In genomic region chr4:47630006-47630405, GRCm38 (mm10) we compare ENCODE assay signal across 26 mouse cellular contexts.
DNase-seq lines count a peak whose midpoint lies in the region; ATAC-seq lines count a peak whose summit lies in the region.
"Had no signal": no experiment of that assay in that cellular context is flagged by ENCODE, and none has a peak within 500 bp of the region (broad histone marks: within the 10 kb centered on the region; RNA-seq: fewer than 3 reads in every experiment).

No protein-coding gene starts in this region.

- H3K9ac ChIP-seq in kidney, embryonic 16.5 days (replicated peaks; ENCODE audit: low read length), result no peak overlapping the region
- no peak overlapping the region for H3K9ac ChIP-seq in forebrain, embryonic 16.5 days (replicated peaks; ENCODE audit: low read depth, low read length)
- H3K9ac ChIP-seq: embryonic facial prominence, embryonic 12.5 days; hindbrain, embryonic 14.5 days; liver, embryonic 12.5 days; liver, postnatal 0 days; neural tube, embryonic 13.5 days had no signal

- peak; percentile 5 for DNase-seq in kidney, adult 9 months
- peak; percentile 3 for DNase-seq in lung, postnatal 10 days
- no peak for DNase-seq in lung, postnatal 4 days
- DNase-seq in induced T-regulatory cell, adult 2 months (ENCODE audit: low read depth), result peak; percentile 27
- DNase-seq in layer of hippocampus, postnatal 25 days (ENCODE audit: extremely low spot score in 1 of 2, low spot score in 1 of 2), result no peak
- DNase-seq: adrenal gland, adult 8-10 months; cerebellum, adult 8-10 months; cerebellum, postnatal 36 days; gastrocnemius, postnatal 25 days; heart, adult 18-20 months; heart, postnatal 4 days; kidney, postnatal 25 days; left cerebral cortex, postnatal 4 days; liver, postnatal 0 days had no signal

- H3K27ac ChIP-seq in kidney, embryonic 16.5 days (ENCODE audit: low read length), result no peak overlapping the region
- H3K27ac ChIP-seq in forebrain, embryonic 16.5 days (ENCODE audit: low read length), result no peak overlapping the region
- H3K27ac ChIP-seq: embryonic facial prominence, embryonic 12.5 days; hindbrain, embryonic 14.5 days; liver, embryonic 12.5 days; neural tube, embryonic 13.5 days had no signal

- no peak overlapping the region for H3K4me2 ChIP-seq in kidney, embryonic 16.5 days (replicated peaks; ENCODE audit: low read depth, low read length)
- H3K4me2 ChIP-seq in forebrain, embryonic 16.5 days (ENCODE audit: low read length), result no peak overlapping the region
- H3K4me2 ChIP-seq: embryonic facial prominence, embryonic 12.5 days; heart, embryonic 11.5 days; hindbrain, embryonic 14.5 days; liver, embryonic 12.5 days; midbrain, embryonic 11.5 days; neural tube, embryonic 13.5 days had no signal

- H3K9me3 ChIP-seq in kidney, embryonic 16.5 days (ENCODE audit: low read length), result no peaks in the 10 kb centered on the region
- no peaks in the 10 kb centered on the region for H3K9me3 ChIP-seq in forebrain, embryonic 16.5 days (ENCODE audit: control insufficient read depth, low read length)
- H3K9me3 ChIP-seq: embryonic facial prominence, embryonic 12.5 days; liver, embryonic 12.5 days; neural tube, embryonic 13.5 days had no signal

- no peaks in the 10 kb centered on the region for H3K27me3 ChIP-seq in kidney, embryonic 16.5 days (ENCODE audit: insufficient read depth, low read length)
- no peaks in the 10 kb centered on the region for H3K27me3 ChIP-seq in forebrain, embryonic 16.5 days (replicated peaks; ENCODE audit: control insufficient read depth, insufficient read depth, low read length)
- H3K27me3 ChIP-seq: CH12.LX; embryonic facial prominence, embryonic 12.5 days; liver, embryonic 12.5 days; neural tube, embryonic 13.5 days had no signal

- ATAC-seq in kidney, embryonic 16.5 days (ENCODE audit: low FRiP score, low TSS enrichment), result no peak
- ATAC-seq in forebrain, embryonic 16.5 days, result no peak
- ATAC-seq: forebrain, embryonic 14.5 days; liver, embryonic 12.5 days; liver, postnatal 0 days; lung, postnatal 0 days; midbrain, embryonic 16.5 days had no signal

- WGBS in kidney, embryonic 16.5 days, result 33% methylated on average over 8 of the region's 8 CpGs
- whole genome bisulfite sequencing in forebrain, embryonic 16.5 days, result 71% methylated on average over 8 of the region's 8 CpGs

- H3K4me3 ChIP-seq in kidney, embryonic 16.5 days (ENCODE audit: low read length), result no peak overlapping the region
- H3K4me3 ChIP-seq in forebrain, embryonic 16.5 days (replicated peaks; ENCODE audit: low read length), result no peak overlapping the region
- H3K4me3 ChIP-seq: embryonic facial prominence, embryonic 12.5 days; liver, embryonic 12.5 days; neural tube, embryonic 13.5 days had no signal

- H3K36me3 ChIP-seq in kidney, embryonic 16.5 days (ENCODE audit: insufficient read depth, low read length), result no peaks in the 10 kb centered on the region
- H3K36me3 ChIP-seq in forebrain, embryonic 16.5 days (ENCODE audit: control insufficient read depth, insufficient read depth), result no peaks in the 10 kb centered on the region
- H3K36me3 ChIP-seq: embryonic facial prominence, embryonic 12.5 days; liver, embryonic 12.5 days; neural tube, embryonic 13.5 days had no signal

- no peaks in the 10 kb centered on the region for H3K4me1 ChIP-seq in kidney, embryonic 16.5 days (ENCODE audit: insufficient read depth, low read length)
- H3K4me1 ChIP-seq in forebrain, embryonic 16.5 days (replicated peaks; ENCODE audit: control insufficient read depth, insufficient read depth, low read length), result no peaks in the 10 kb centered on the region
- H3K4me1 ChIP-seq: embryonic facial prominence, embryonic 12.5 days; liver, embryonic 12.5 days; neural tube, embryonic 13.5 days had no signal

Comparison
In these comparisons a context has a peak if more than half of its experiments do, and no peak if none do; other contexts are left out.
1. DNase-seq: peak in kidney, adult 9 months (single experiment), lung, postnatal 10 days (single experiment) and induced T-regulatory cell, adult 2 months (single experiment); none in lung, postnatal 4 days (0 of 2) and layer of hippocampus, postnatal 25 days (0 of 2).